Mouse (Mus musculus) urinary bladder, adult 18-20 months (tissue): ENCODE results near the gene Mtfmt.

Source experiments
- DNase-seq, 2 experiments: peaks; one replicate each; pipeline ENCODE4 v3.0.0; 2022; ENCODE audit warnings: low spot score in 2 of 2, mixed read lengths in 2 of 2

Mtfmt gene

GRCm38 (mm10) chr9:65435671-65436301 is at the start of gene Mtfmt:
Mtfmt (plus strand) TSS chr9:65435782.
- peak; percentile 88 to 95 for DNase-seq

- no peak for DNase-seq
These were observed 49.0 kb upstream of the Mtfmt start for GRCm38 (mm10) chr9:65386373-65387140.

- peak in 1 of 2 experiments; percentile 26 for DNase-seq
These were observed 44.6 kb upstream of the Mtfmt start for GRCm38 (mm10) chr9:65390752-65391612.

GRCm38 (mm10) chr9:65391613-65391964 is 44.0 kb upstream of the Mtfmt start, which contains the start of gene Kbtbd13:
Kbtbd13 (minus strand) TSS chr9:65391652.
- no peak for DNase-seq

- peak in 1 of 2 experiments; percentile 59 for DNase-seq
These were observed 42.8 kb upstream of the Mtfmt start for GRCm38 (mm10) chr9:65392638-65393364.

GRCm38 (mm10) chr9:65393606-65394005 is 42.0 kb upstream of the Mtfmt start:
- no peak for DNase-seq

GRCm38 (mm10) chr9:65394360-65394759 is 41.2 kb upstream of the Mtfmt start:
- DNase-seq = no peak

- peak in 1 of 2 experiments; percentile 46 for DNase-seq
These were observed 37.3 kb upstream of the Mtfmt start, which contains the start of gene Rasl12 for GRCm38 (mm10) chr9:65398279-65398678. Rasl12 (plus strand) TSS chr9:65398506.

GRCm38 (mm10) chr9:65399934-65400333 is 35.6 kb upstream of the Mtfmt start:
- no peak for DNase-seq

GRCm38 (mm10) chr9:65404331-65405183 is 31.0 kb upstream of the Mtfmt start:
- DNase-seq = no peak

GRCm38 (mm10) chr9:65405184-65405449 is 30.5 kb upstream of the Mtfmt start:
- DNase-seq = no peak

GRCm38 (mm10) chr9:65407327-65407726 is 28.3 kb upstream of the Mtfmt start:
- no peak for DNase-seq

GRCm38 (mm10) chr9:65407861-65408260 is 27.7 kb upstream of the Mtfmt start:
- DNase-seq = no peak

- DNase-seq = no peak
These were observed 26.7 kb upstream of the Mtfmt start for GRCm38 (mm10) chr9:65408871-65409295.

- DNase-seq = no peak
These were observed 25.2 kb upstream of the Mtfmt start for GRCm38 (mm10) chr9:65410378-65410777.

- DNase-seq = no peak
These were observed 24.3 kb upstream of the Mtfmt start for GRCm38 (mm10) chr9:65411326-65411725.

GRCm38 (mm10) chr9:65417738-65418137 is 17.8 kb upstream of the Mtfmt start:
- DNase-seq = no peak

- DNase-seq = no peak
These were observed 15.9 kb upstream of the Mtfmt start for GRCm38 (mm10) chr9:65419633-65420032.

- DNase-seq = no peak
These were observed 12.7 kb upstream of the Mtfmt start, which contains the start of gene Slc51b for GRCm38 (mm10) chr9:65422760-65423501. Slc51b (minus strand) TSS chr9:65422955.

GRCm38 (mm10) chr9:65424393-65424792 is 11.2 kb upstream of the Mtfmt start:
- DNase-seq = no peak
